Mouse (Mus musculus): ENCODE results near the gene 4933428G20Rik. TPM values are rescaled to one million over a fixed set of nuclear protein-coding genes. Genes with fewer than 3 reads are reported as not detected.
A peak's percentile ranks its signal among the peaks of the same experiment; 100 is the strongest.

Gene 4933428G20Rik
- polyA plus RNA-seq, 1 experiment = not detected

DNA sequence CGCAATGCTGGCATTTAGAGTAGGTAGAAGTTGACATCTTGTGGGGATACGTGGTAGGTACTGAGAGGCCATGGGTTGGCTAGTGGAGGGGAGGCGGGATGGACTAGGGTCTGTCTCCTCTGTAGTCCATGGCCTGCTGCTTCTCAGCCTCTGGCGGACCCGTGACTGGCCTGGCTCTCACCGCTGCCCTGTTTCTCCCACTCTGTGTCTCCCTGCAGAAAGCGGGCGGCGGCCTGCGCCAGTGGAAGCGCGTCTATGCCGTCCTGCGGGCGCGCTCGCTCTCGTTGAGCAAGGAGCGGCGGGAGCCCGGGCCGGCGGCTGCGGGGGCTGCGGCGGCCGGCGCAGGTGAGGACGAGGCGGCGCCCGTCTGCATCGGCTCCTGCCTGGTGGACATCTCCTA is 37.0 kb downstream of the 4933428G20Rik start:
- Histone ChIP-seq H3K27ac (ENCODE audit: insufficient read depth, low read depth, low read length) (no peak overlapping the region), H3K36me3 (ENCODE audit: control insufficient read depth, insufficient read depth, low read length) (peaks cover 2% of the 10 kb centered on the region; the same call in 1 of the 2 replicates), H3K27me3 (ENCODE audit: control insufficient read depth, insufficient read depth, low read length) (no peaks in the 10 kb centered on the region), H3K4me3 (ENCODE audit: low read depth, low read length) (no peak overlapping the region), H3K4me1 (ENCODE audit: control insufficient read depth, insufficient read depth, insufficient read length, low read length) (no peaks in the 10 kb centered on the region)
- no peak for TF ChIP-seq POLR2A (IDR thresholded peaks at IDR 0.05; ENCODE audit: low read depth, low read length)
- TF ChIP-seq CTCF (IDR thresholded peaks at IDR 0.05; ENCODE audit: extremely low read depth, insufficient read length, insufficient replicate concordance, low read depth, low read length) = no peak
- 75% methylated on average over 33 of the region's 33 CpGs for WGBS

DNA sequence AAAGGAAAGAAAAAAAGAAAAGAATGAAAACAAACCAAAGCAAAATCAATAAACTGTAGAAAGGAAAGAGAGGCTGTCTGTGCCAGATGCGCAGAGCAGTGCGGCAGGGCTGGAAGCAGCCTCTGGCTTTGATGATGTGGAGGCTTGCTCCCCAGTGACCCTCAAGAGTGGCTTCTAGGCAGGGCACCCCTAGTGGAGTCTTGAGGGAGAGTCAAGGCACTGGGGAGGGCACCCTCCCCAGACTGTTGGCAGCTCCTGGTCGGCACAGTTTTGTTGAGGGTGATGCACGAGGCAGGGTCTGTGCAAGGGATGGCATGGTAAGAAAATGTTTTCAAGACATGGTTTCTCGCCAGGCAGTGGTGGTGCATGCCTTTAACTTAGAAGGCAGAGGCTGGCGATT is 37.6 kb downstream of the 4933428G20Rik start:
- no peaks in the 10 kb centered on the region for H3K27me3 ChIP-seq (ENCODE audit: control insufficient read depth, insufficient read depth, low read length)
- H3K27ac ChIP-seq (ENCODE audit: insufficient read depth, low read depth, low read length) = no peak overlapping the region
- no peaks in the 10 kb centered on the region for H3K4me1 ChIP-seq (ENCODE audit: control insufficient read depth, insufficient read depth, insufficient read length, low read length)
- H3K4me3 ChIP-seq (ENCODE audit: low read depth, low read length) = no peak overlapping the region
- WGBS = 87% methylated on average over 6 of the region's 6 CpGs
- H3K36me3 ChIP-seq (ENCODE audit: control insufficient read depth, insufficient read depth, low read length) = peaks cover 2% of the 10 kb centered on the region; the same call in 1 of the 2 replicates
- TF ChIP-seq CTCF (IDR thresholded peaks at IDR 0.05; ENCODE audit: extremely low read depth, insufficient read length, insufficient replicate concordance, low read depth, low read length) = no peak

GRCm38 (mm10) chr11:97461307-97461820 is 38.8 kb downstream of the 4933428G20Rik start:
- H3K4me1 ChIP-seq (ENCODE audit: control insufficient read depth, insufficient read depth, insufficient read length, low read length) = no peaks in the 10 kb centered on the region
- H3K27me3 ChIP-seq (ENCODE audit: control insufficient read depth, insufficient read depth, low read length) = no peaks in the 10 kb centered on the region
- H3K36me3 ChIP-seq (ENCODE audit: control insufficient read depth, insufficient read depth, low read length) = peaks cover 2% of the 10 kb centered on the region; the same call in 1 of the 2 replicates
- no peak for TF ChIP-seq POLR2A (IDR thresholded peaks at IDR 0.05; ENCODE audit: low read depth, low read length)
- no peak for TF ChIP-seq CTCF (IDR thresholded peaks at IDR 0.05; ENCODE audit: extremely low read depth, insufficient read length, insufficient replicate concordance, low read depth, low read length)
- 75% methylated on average over 3 of the region's 3 CpGs for WGBS
- no peak overlapping the region for H3K27ac ChIP-seq (ENCODE audit: insufficient read depth, low read depth, low read length)
- no peak overlapping the region for H3K4me3 ChIP-seq (ENCODE audit: low read depth, low read length)

DNA sequence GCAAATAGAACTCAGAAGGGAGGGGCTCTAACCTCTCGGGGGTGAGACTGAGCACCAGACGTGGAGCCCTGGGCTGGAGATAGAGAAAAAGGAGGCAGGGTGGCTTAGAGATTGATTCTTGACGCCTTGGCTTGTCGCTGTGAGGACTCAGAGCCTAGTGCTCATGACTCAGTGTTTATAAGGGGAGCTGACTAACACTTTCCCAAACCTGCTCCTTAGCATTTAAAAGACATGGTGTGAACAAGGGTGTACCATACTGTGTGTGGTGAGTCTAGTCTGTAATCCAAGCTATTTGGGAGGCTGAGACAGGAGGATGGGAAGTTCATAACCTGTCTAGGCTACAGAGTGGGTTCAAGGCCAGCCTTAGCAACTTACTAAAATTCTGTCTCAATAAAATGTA is 43.0 kb downstream of the 4933428G20Rik start:
- H3K36me3 ChIP-seq (ENCODE audit: control insufficient read depth, insufficient read depth, low read length) = peaks cover 2% of the 10 kb centered on the region; the same call in 1 of the 2 replicates
- no peak for TF ChIP-seq POLR2A (IDR thresholded peaks at IDR 0.05; ENCODE audit: low read depth, low read length)
- no peak for TF ChIP-seq CTCF (IDR thresholded peaks at IDR 0.05; ENCODE audit: extremely low read depth, insufficient read length, insufficient replicate concordance, low read depth, low read length)
- no peaks in the 10 kb centered on the region for H3K4me1 ChIP-seq (ENCODE audit: control insufficient read depth, insufficient read depth, insufficient read length, low read length)
- WGBS = 82% methylated on average over 4 of the region's 4 CpGs
- H3K27me3 ChIP-seq (ENCODE audit: control insufficient read depth, insufficient read depth, low read length) = no peaks in the 10 kb centered on the region
- H3K27ac ChIP-seq (ENCODE audit: insufficient read depth, low read depth, low read length) = no peak overlapping the region
- H3K4me3 ChIP-seq (ENCODE audit: low read depth, low read length) = no peak overlapping the region

- 88% methylated on average over 15 of the region's 15 CpGs for WGBS
- Histone ChIP-seq H3K4me1 (ENCODE audit: control insufficient read depth, insufficient read depth, insufficient read length, low read length) (peaks cover 7% of the 10 kb centered on the region; the same call in 1 of the 2 replicates), H3K27ac (ENCODE audit: insufficient read depth, low read depth, low read length) (no peak overlapping the region), H3K36me3 (ENCODE audit: control insufficient read depth, insufficient read depth, low read length) (no peaks in the 10 kb centered on the region; the same call in 1 of the 2 replicates), H3K4me3 (ENCODE audit: low read depth, low read length) (no peak overlapping the region), H3K27me3 (ENCODE audit: control insufficient read depth, insufficient read depth, low read length) (no peaks in the 10 kb centered on the region)
- TF ChIP-seq CTCF (IDR thresholded peaks at IDR 0.05; ENCODE audit: extremely low read depth, insufficient read length, insufficient replicate concordance, low read depth, low read length) = no peak
- TF ChIP-seq POLR2A (IDR thresholded peaks at IDR 0.05; ENCODE audit: low read depth, low read length) = no peak
Observed at GRCm38 (mm10) chr11:97451625-97452024, 48.5 kb downstream of the 4933428G20Rik start.

- 32% methylated on average over 10 of the region's 10 CpGs for WGBS
- Histone ChIP-seq H3K4me1 (ENCODE audit: control insufficient read depth, insufficient read depth, insufficient read length, low read length) (peaks cover 7% of the 10 kb centered on the region; the same call in 1 of the 2 replicates), H3K27ac (ENCODE audit: insufficient read depth, low read depth, low read length) (peak overlapping the region; percentile 55), H3K36me3 (ENCODE audit: control insufficient read depth, insufficient read depth, low read length) (no peaks in the 10 kb centered on the region; the same call in 1 of the 2 replicates), H3K4me3 (ENCODE audit: low read depth, low read length) (peak overlapping the region; percentile 58), H3K27me3 (ENCODE audit: control insufficient read depth, insufficient read depth, low read length) (0 out of 2 replicates have a peak, but pooled peaks cover 1% of the 10 kb centered on the region)
- TF ChIP-seq POLR2A (IDR thresholded peaks at IDR 0.05; ENCODE audit: low read depth, low read length) = no peak
- no peak for TF ChIP-seq CTCF (IDR thresholded peaks at IDR 0.05; ENCODE audit: extremely low read depth, insufficient read length, insufficient replicate concordance, low read depth, low read length)
Observed at GRCm38 (mm10) chr11:97450305-97450922, 49.7 kb downstream of the 4933428G20Rik start.

DNA sequence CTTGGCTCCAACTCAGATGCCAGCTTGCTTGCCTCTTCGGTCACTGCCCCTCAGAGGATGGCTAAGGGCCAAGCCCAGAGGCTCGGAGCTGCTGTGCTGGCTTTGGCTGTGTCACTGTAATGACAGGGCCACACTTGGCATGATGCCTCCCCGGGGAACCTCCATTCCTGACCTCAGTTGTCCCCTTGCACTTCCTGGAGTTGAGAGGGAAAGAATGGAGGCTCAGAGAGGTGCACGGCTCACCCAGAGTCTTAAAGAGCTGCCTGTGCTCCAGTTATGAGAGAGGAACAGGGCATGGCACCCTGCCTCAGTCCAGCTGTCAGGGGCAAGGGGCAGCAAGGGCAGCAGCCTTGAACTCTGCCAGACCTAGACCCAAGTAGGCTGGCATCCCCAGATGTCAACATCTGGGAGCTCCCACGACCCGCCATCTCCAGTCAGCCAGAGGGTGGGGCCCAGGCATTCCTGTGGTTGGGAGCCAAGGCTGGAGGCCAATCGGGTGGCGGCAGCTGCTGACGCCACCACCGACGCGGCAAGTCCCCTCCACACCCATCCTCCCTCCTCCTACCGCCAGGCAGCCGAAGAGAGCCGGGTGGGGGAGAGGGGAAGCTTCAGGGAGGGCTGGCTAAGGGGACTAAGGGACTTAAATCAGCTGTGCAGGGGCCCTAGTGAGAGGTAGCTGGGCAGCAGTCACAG is 50.4 kb downstream of the 4933428G20Rik start:
- WGBS = 6% methylated on average over 15 of the region's 15 CpGs
- Histone ChIP-seq H3K4me3 (ENCODE audit: low read depth, low read length) (peak overlapping the region; percentile 58), H3K27me3 (ENCODE audit: control insufficient read depth, insufficient read depth, low read length) (0 out of 2 replicates have a peak, but pooled peaks cover 3% of the 10 kb centered on the region), H3K36me3 (ENCODE audit: control insufficient read depth, insufficient read depth, low read length) (no peaks in the 10 kb centered on the region; the same call in 1 of the 2 replicates), H3K4me1 (ENCODE audit: control insufficient read depth, insufficient read depth, insufficient read length, low read length) (peaks cover 7% of the 10 kb centered on the region; the same call in 1 of the 2 replicates), H3K27ac (ENCODE audit: insufficient read depth, low read depth, low read length) (peak overlapping the region; percentile 71)
- TF ChIP-seq CTCF (IDR thresholded peaks at IDR 0.05; ENCODE audit: extremely low read depth, insufficient read length, insufficient replicate concordance, low read depth, low read length) (no peak), POLR2A (IDR thresholded peaks at IDR 0.05; ENCODE audit: low read depth, low read length) (no peak)

Data from small intestine, adult 2 months (tissue).